Mouse (Mus musculus) erythroblast, embryonic 14.5 days (primary cell): Measurements from ENCODE around the gene Zfyve19. TPM values are rescaled to one million over a fixed set of nuclear protein-coding genes. Genes with fewer than 3 reads are reported as not detected.

Source experiments
- H3K27me3 ChIP-seq: 2 replicates; pipeline ENCODE4 v1.6.1; 2012; ENCODE audit warnings: inconsistent platforms; ENCODE audit not compliant: control insufficient read depth
- H3K36me3 ChIP-seq: 2 replicates; pipeline ENCODE4 v1.6.1; 2012; ENCODE audit warnings: mild to moderate bottlenecking, inconsistent platforms; ENCODE audit not compliant: control insufficient read depth
- H3K4me1 ChIP-seq: 2 replicates; pipeline ENCODE4 v1.6.1; 2012; ENCODE audit warnings: inconsistent platforms; ENCODE audit not compliant: control insufficient read depth
- H3K4me3 ChIP-seq: replicated peaks from 2 replicates; pipeline ENCODE3; 2012; ENCODE audit warnings: moderate library complexity, mild to moderate bottlenecking, inconsistent platforms
- H3K9me3 ChIP-seq: 2 replicates; pipeline ENCODE4 v1.6.1; 2012; ENCODE audit warnings: low read length, inconsistent platforms, mixed read lengths; ENCODE audit not compliant: control insufficient read depth
- GATA1 ChIP-seq: IDR thresholded peaks from 2 replicates; pipeline ENCODE4 v1.6.1; 2012; ENCODE audit warnings: low read length, inconsistent platforms, mixed read lengths
- TAL1 ChIP-seq: IDR thresholded peaks from 3 replicates; pipeline ENCODE4 v1.6.1; 2012; ENCODE audit warnings: low read length, inconsistent platforms, mixed read lengths
- polyA plus RNA-seq: library from polyadenylated mRNA; stranded (reverse); fragments of >175 nt; gene quantifications from 2 replicates; pipeline ENCODE4 v1.2.3, GENCODE M21; 2012

Gene Zfyve19
- polyA plus RNA-seq, 1 experiment, result 1.9 TPM

- peaks cover 26% of the 10 kb centered on the region for H3K27me3 ChIP-seq
- peaks cover 32% of the 10 kb centered on the region for H3K4me1 ChIP-seq
- no peak for TF ChIP-seq GATA1
- TF ChIP-seq TAL1, result no peak
- peaks cover 6% of the 10 kb centered on the region for H3K36me3 ChIP-seq
- H3K4me3 ChIP-seq, result no peak overlapping the region
- peaks cover under 1% of the 10 kb centered on the region; the same call in 1 of the 2 replicates for H3K9me3 ChIP-seq
These were observed 36.0 kb upstream of the Zfyve19 start for GRCm38 (mm10) chr2:119172446-119172845.

- TF ChIP-seq GATA1 (no peak), TAL1 (no peak)
- peaks cover 20% of the 10 kb centered on the region for H3K27me3 ChIP-seq
- peaks cover 7% of the 10 kb centered on the region for H3K36me3 ChIP-seq
- no peak overlapping the region for H3K4me3 ChIP-seq
- H3K9me3 ChIP-seq, result no peaks in the 10 kb centered on the region
- peaks cover 26% of the 10 kb centered on the region for H3K4me1 ChIP-seq
These were observed 35.4 kb upstream of the Zfyve19 start for GRCm38 (mm10) chr2:119172862-119173576.

- Histone ChIP-seq H3K4me1 (peaks cover 25% of the 10 kb centered on the region), H3K9me3 (no peaks in the 10 kb centered on the region), H3K4me3 (no peak within 1 kb of the TSS), H3K36me3 (peaks cover 14% of the 10 kb centered on the region), H3K27me3 (peaks cover 10% of the 10 kb centered on the region)
- TF ChIP-seq TAL1 (no peak), GATA1 (no peak)
These were observed 34.3 kb upstream of the Zfyve19 start, which contains the start of gene Gm14137 for GRCm38 (mm10) chr2:119173991-119174651. Gene Gm14137, plus strand, starts transcription at chr2:119174509.

GRCm38 (mm10) chr2:119174866-119175265, 33.6 kb upstream of the Zfyve19 start:
- TF ChIP-seq TAL1 (no peak), GATA1 (no peak)
- peaks cover 25% of the 10 kb centered on the region for H3K4me1 ChIP-seq
- H3K36me3 ChIP-seq, result peaks cover 21% of the 10 kb centered on the region
- peaks cover 2% of the 10 kb centered on the region for H3K27me3 ChIP-seq
- H3K4me3 ChIP-seq, result no peak overlapping the region
- no peaks in the 10 kb centered on the region for H3K9me3 ChIP-seq

- H3K4me1 ChIP-seq, result peaks cover 25% of the 10 kb centered on the region
- no peak for TF ChIP-seq GATA1
- no peak for TF ChIP-seq TAL1
- peaks cover 28% of the 10 kb centered on the region for H3K36me3 ChIP-seq
- H3K9me3 ChIP-seq, result no peaks in the 10 kb centered on the region
- H3K27me3 ChIP-seq, result no peaks in the 10 kb centered on the region; the same call in 1 of the 2 replicates
- no peak overlapping the region for H3K4me3 ChIP-seq
These were observed 32.8 kb upstream of the Zfyve19 start for GRCm38 (mm10) chr2:119175614-119176013.

GRCm38 (mm10) chr2:119176761-119177160, 31.7 kb upstream of the Zfyve19 start:
- Histone ChIP-seq H3K9me3 (no peaks in the 10 kb centered on the region), H3K36me3 (peaks cover 28% of the 10 kb centered on the region), H3K4me3 (no peak overlapping the region), H3K27me3 (no peaks in the 10 kb centered on the region), H3K4me1 (peaks cover 25% of the 10 kb centered on the region)
- TF ChIP-seq GATA1, result no peak
- TF ChIP-seq TAL1, result no peak

GRCm38 (mm10) chr2:119177384-119177939, 31.0 kb upstream of the Zfyve19 start:
- Histone ChIP-seq H3K27me3 (no peaks in the 10 kb centered on the region), H3K4me3 (no peak overlapping the region), H3K9me3 (no peaks in the 10 kb centered on the region), H3K4me1 (peaks cover 20% of the 10 kb centered on the region), H3K36me3 (peaks cover 23% of the 10 kb centered on the region)
- no peak for TF ChIP-seq GATA1
- no peak for TF ChIP-seq TAL1

- Histone ChIP-seq H3K27me3 (no peaks in the 10 kb centered on the region), H3K36me3 (peaks cover 50% of the 10 kb centered on the region), H3K9me3 (no peaks in the 10 kb centered on the region), H3K4me3 (no peak overlapping the region), H3K4me1 (no peaks in the 10 kb centered on the region)
- no peak for TF ChIP-seq TAL1
- TF ChIP-seq GATA1, result no peak
These were observed 25.5 kb upstream of the Zfyve19 start for GRCm38 (mm10) chr2:119182914-119183313.
